Mouse (Mus musculus): ENCODE data around the gene Herc1. TPM values are rescaled to one million over a fixed set of nuclear protein-coding genes. Genes with fewer than 3 reads are reported as not detected.
"Not testable (repeated sequence)": the region's sequence is repeated elsewhere in the genome, so short reads cannot be mapped to it uniquely, and the experiment has no call there.

The Herc1 gene
- polyA plus RNA-seq, 1 experiment from 2014 or later = 42.2 TPM

DNA sequence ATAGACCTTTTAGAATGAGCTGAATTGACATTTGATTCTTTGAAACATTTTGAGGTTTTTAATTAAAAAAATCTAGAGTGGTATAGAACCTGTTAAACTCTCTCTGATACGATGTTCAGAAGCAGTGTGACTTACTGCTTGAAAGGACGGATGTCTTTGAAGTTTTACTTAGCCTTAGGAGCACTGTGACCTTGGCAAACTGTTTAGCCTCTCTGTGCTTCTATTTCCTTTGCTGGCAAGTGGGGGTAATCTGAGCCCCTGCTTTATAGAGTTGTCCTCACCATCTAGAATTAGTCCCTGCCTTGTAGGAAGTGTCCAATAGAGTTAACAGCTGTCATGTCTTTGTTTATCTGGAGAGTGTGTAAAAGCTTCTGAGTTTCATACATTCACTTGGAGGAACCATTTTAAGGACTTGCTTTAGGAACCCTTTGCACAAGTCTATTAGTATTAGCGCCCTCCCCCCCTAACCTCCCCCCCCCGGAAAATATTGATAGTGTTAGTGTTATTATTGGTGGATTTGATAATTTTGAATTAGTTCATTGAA, 18.7 kb downstream of the Herc1 start:
- WGBS = 76% methylated on average over 4 of the region's 4 CpGs
- H3K4me2 ChIP-seq (replicated peaks; ENCODE audit: low read depth, low read length) = no peak overlapping the region

DNA sequence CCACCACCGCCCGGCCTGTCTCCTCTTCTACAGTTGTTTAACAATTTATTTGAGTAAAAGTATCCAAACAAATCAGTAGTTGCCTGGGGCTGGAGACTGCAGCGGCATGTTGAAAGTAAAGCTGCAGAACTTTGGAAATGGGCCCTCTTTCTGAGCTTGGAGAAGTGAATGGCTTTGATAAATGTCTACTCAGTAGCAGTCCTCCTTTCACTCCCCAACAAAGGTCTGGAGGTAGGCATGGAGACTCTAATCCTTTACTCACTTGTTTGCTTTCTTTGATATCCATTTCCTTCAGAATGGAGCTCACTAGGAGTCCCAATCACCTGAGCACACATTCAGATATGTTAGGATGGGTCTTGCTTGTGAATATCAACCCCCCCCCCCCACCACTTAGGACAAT, 20.1 kb downstream of the Herc1 start:
- H3K4me1 ChIP-seq (replicated peaks; ENCODE audit: control insufficient read depth, insufficient read depth, low read length) = no peaks in the 10 kb centered on the region
- DNase-seq (ENCODE audit: low spot score) = no peak
- 90% methylated on average over 3 of the region's 3 CpGs for WGBS

More for the DNA sequence above, 18.7 kb downstream of the Herc1 start:
- DNase-seq (ENCODE audit: low spot score) (no peak), ATAC-seq (ENCODE audit: low FRiP score) (no peak)
- H3K4me1 ChIP-seq (replicated peaks; ENCODE audit: control insufficient read depth, insufficient read depth, low read length) = no peaks in the 10 kb centered on the region
- H3K27ac ChIP-seq (ENCODE audit: low read depth, low read length) = no peak overlapping the region
- no peaks in the 10 kb centered on the region for H3K9me3 ChIP-seq (ENCODE audit: control insufficient read depth, low read length)
- H3K36me3 ChIP-seq (ENCODE audit: control insufficient read depth, insufficient read depth, low read length) = 0 out of 2 replicates have a peak, but pooled peaks cover 2% of the 10 kb centered on the region
- no peak overlapping the region for H3K9ac ChIP-seq (ENCODE audit: low read depth, low read length)
- no peaks in the 10 kb centered on the region for H3K27me3 ChIP-seq (ENCODE audit: control insufficient read depth, insufficient read depth, low read length)
- no peak overlapping the region for H3K4me3 ChIP-seq (ENCODE audit: low read depth, low read length)

DNA sequence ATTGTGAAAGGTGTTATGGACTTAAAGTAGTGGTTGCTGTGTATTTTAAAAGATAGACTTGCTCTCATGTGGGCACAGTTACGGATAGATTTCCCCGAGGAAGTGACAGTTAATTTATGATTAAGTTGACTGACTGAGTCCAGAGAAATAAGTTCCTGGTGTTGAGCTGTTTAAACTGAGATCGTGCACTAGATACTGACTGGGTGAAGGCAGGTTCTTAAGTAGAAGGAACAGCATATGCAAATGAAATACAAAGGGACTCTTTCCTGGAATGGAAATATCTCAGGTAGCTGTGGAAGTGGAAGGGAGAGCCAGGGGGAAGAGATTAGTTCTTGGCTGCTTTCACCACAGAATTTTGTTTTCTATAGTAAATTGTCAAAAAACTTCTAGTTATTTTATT, 20.6 kb downstream of the Herc1 start:
- WGBS = 92% methylated on average over 3 of the region's 3 CpGs
- H3K27me3 ChIP-seq (ENCODE audit: control insufficient read depth, insufficient read depth, low read length) = no peaks in the 10 kb centered on the region
- H3K9ac ChIP-seq (ENCODE audit: low read depth, low read length) = no peak overlapping the region
- ATAC-seq (ENCODE audit: low FRiP score) (no peak), DNase-seq (ENCODE audit: low spot score) (no peak)
- no peaks in the 10 kb centered on the region for H3K9me3 ChIP-seq (ENCODE audit: control insufficient read depth, low read length)
- H3K36me3 ChIP-seq (ENCODE audit: control insufficient read depth, insufficient read depth, low read length) = 0 out of 2 replicates have a peak, but pooled peaks cover 2% of the 10 kb centered on the region
- no peak overlapping the region for H3K27ac ChIP-seq (ENCODE audit: low read depth, low read length)
- no peaks in the 10 kb centered on the region for H3K4me1 ChIP-seq (replicated peaks; ENCODE audit: control insufficient read depth, insufficient read depth, low read length)
- no peak overlapping the region for H3K4me2 ChIP-seq (replicated peaks; ENCODE audit: low read depth, low read length)
- no peak overlapping the region for H3K4me3 ChIP-seq (ENCODE audit: low read depth, low read length)

More for the DNA sequence above, 20.1 kb downstream of the Herc1 start:
- ATAC-seq (ENCODE audit: low FRiP score) = no peak
- Histone ChIP-seq H3K9me3 (ENCODE audit: control insufficient read depth, low read length) (no peaks in the 10 kb centered on the region), H3K36me3 (ENCODE audit: control insufficient read depth, insufficient read depth, low read length) (0 out of 2 replicates have a peak, but pooled peaks cover 2% of the 10 kb centered on the region), H3K27ac (ENCODE audit: low read depth, low read length) (no peak overlapping the region), H3K4me3 (ENCODE audit: low read depth, low read length) (no peak overlapping the region), H3K4me2 (replicated peaks; ENCODE audit: low read depth, low read length) (no peak overlapping the region), H3K9ac (ENCODE audit: low read depth, low read length) (no peak overlapping the region), H3K27me3 (ENCODE audit: control insufficient read depth, insufficient read depth, low read length) (no peaks in the 10 kb centered on the region)

DNA sequence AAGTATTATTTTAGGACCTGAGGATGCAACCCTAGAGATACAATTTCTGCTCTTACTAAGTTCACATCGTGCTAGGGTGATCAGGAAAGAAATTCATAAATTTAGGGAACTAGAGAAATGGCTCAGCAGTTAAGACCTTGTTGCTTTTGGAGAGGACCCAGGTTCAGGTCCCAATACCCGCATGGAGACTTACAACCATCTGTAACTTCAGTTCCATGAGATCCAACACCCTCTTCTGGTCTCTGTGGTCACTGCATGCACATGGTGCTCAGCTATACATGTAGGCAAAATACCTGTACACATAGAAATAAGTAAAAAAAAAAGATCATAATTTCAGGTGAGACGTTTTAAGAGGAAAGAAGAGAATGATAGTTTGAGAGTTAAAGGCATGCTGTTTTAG, 23.2 kb downstream of the Herc1 start:
- Histone ChIP-seq H3K4me1 (replicated peaks; ENCODE audit: control insufficient read depth, insufficient read depth, low read length) (no peaks in the 10 kb centered on the region), H3K9me3 (ENCODE audit: control insufficient read depth, low read length) (no peaks in the 10 kb centered on the region), H3K9ac (ENCODE audit: low read depth, low read length) (no peak overlapping the region), H3K36me3 (ENCODE audit: control insufficient read depth, insufficient read depth, low read length) (0 out of 2 replicates have a peak, but pooled peaks cover 2% of the 10 kb centered on the region), H3K27ac (ENCODE audit: low read depth, low read length) (no peak overlapping the region), H3K27me3 (ENCODE audit: control insufficient read depth, insufficient read depth, low read length) (no peaks in the 10 kb centered on the region), H3K4me3 (ENCODE audit: low read depth, low read length) (no peak overlapping the region), H3K4me2 (replicated peaks; ENCODE audit: low read depth, low read length) (no peak overlapping the region)
- WGBS = 97% methylated on average over 3 of the region's 3 CpGs
- DNase-seq (ENCODE audit: low spot score) = no peak
- no peak for ATAC-seq (ENCODE audit: low FRiP score)

DNA sequence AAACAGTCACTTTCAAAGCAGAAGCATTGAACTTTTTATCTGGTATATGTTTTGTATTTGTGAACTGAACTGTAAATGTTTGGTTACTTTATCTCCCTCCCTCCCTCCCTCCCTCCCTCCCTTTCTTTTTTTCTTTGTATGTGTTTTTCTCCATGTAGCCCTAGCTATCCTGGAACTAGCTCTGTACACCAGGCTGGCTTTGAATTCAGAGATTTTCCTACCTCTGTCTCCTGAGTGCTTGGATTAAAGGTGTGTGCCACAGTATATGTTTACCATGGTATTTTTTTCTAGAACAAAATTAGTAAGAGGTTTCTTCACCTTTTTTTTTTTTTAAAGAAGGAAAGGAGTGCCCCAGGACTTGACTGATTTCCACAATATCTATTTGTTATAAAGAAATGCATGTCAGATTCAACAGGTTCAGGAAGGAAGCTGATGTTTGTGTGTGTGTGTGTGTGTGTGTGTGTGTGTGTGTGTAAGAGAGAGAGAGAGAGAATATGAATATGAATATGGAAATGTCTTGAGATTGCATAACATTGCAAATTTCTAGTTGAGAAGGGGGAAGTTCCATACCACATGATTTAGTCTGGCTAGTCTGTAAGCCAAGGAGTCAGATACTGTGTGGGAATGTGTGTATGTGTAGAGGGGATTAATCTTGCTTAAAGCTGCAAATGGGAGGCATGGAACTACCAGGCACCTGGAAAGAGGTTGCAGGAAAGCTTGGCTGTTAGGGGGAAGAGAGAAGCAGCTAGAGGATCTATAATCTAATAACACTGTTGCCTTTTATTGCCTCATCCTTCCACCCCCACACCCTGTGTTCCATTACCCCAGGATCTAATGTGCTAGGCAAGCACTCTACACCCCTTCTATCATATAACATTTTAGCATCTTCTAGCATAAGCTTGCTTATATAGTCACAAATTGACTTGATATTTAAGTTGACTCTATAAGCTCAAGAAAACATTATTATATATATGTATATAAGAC, 24.5 kb downstream of the Herc1 start:
- no peak for ATAC-seq (ENCODE audit: low FRiP score)
- H3K27ac ChIP-seq (ENCODE audit: low read depth, low read length) = no peak overlapping the region
- no peak overlapping the region for H3K9ac ChIP-seq (ENCODE audit: low read depth, low read length)
- H3K4me3 ChIP-seq (ENCODE audit: low read depth, low read length) = no peak overlapping the region
- no peaks in the 10 kb centered on the region for H3K27me3 ChIP-seq (ENCODE audit: control insufficient read depth, insufficient read depth, low read length)
- H3K4me1 ChIP-seq (replicated peaks; ENCODE audit: control insufficient read depth, insufficient read depth, low read length) = no peaks in the 10 kb centered on the region
- H3K36me3 ChIP-seq (ENCODE audit: control insufficient read depth, insufficient read depth, low read length) = 0 out of 2 replicates have a peak, but pooled peaks cover 2% of the 10 kb centered on the region
- no peaks in the 10 kb centered on the region for H3K9me3 ChIP-seq (ENCODE audit: control insufficient read depth, low read length)
- H3K4me2 ChIP-seq (replicated peaks; ENCODE audit: low read depth, low read length) = no peak overlapping the region
- no peak for DNase-seq (ENCODE audit: low spot score)

DNA sequence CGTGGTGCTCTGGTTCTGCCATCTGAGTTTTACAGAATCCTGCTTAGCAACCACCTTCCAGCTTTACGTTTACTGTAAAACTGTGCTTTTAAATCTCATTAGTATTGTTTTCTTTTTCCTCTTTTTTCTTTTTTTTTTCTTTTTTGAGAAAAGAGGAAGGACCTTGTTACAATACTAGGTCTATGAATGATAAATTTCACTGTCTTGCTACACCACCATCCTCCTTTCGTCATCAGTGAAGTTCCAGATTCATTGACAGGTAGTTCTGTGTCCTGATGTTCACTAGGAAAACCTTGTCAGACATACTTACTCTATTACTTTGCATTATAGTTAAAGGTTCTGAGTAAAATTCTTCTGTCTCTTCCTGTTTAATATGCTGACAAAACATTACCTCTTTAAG, 33.2 kb downstream of the Herc1 start:
- Histone ChIP-seq H3K4me1 (replicated peaks; ENCODE audit: control insufficient read depth, insufficient read depth, low read length) (no peaks in the 10 kb centered on the region), H3K4me2 (replicated peaks; ENCODE audit: low read depth, low read length) (no peak overlapping the region), H3K4me3 (ENCODE audit: low read depth, low read length) (no peak overlapping the region), H3K9ac (ENCODE audit: low read depth, low read length) (no peak overlapping the region), H3K9me3 (ENCODE audit: control insufficient read depth, low read length) (no peaks in the 10 kb centered on the region), H3K27me3 (ENCODE audit: control insufficient read depth, insufficient read depth, low read length) (no peaks in the 10 kb centered on the region), H3K27ac (ENCODE audit: low read depth, low read length) (no peak overlapping the region), H3K36me3 (ENCODE audit: control insufficient read depth, insufficient read depth, low read length) (no peaks in the 10 kb centered on the region)
- WGBS = 95% methylated on average over 3 of the region's 3 CpGs
- ATAC-seq (ENCODE audit: low FRiP score) (no peak), DNase-seq (ENCODE audit: low spot score) (no peak)

DNA sequence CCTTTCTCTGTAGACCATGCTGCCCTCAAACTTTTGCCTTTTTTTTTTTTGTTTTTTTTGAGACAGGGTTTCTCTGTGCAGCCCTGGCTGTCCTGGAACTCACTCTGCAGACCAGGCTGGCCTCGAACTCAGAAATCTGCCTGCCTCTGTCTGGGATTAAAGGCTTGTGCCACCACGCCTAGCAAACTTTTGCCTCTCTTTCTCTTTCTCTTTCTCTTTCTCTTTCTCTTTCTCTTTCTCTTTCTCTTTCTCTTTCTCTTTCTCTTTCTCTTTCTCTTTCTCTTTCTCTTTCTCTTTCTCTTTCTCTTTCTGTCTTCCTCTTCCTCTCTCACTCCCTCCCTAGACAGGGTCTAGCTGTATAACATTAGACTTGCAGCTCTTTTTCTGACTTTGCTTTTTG, 40.1 kb downstream of the Herc1 start:
- H3K4me2 ChIP-seq (replicated peaks; ENCODE audit: low read depth, low read length); H3K27ac ChIP-seq (ENCODE audit: low read depth, low read length); ATAC-seq (ENCODE audit: low FRiP score); H3K9me3 ChIP-seq (ENCODE audit: control insufficient read depth, low read length); H3K9ac ChIP-seq (ENCODE audit: low read depth, low read length); H3K4me1 ChIP-seq (replicated peaks; ENCODE audit: control insufficient read depth, insufficient read depth, low read length); H3K27me3 ChIP-seq (ENCODE audit: control insufficient read depth, insufficient read depth, low read length); H3K36me3 ChIP-seq (ENCODE audit: control insufficient read depth, insufficient read depth, low read length); DNase-seq (ENCODE audit: low spot score); H3K4me3 ChIP-seq (ENCODE audit: low read depth, low read length): not testable (repeated sequence)
- 94% methylated on average over 2 of the region's 2 CpGs for WGBS

DNA sequence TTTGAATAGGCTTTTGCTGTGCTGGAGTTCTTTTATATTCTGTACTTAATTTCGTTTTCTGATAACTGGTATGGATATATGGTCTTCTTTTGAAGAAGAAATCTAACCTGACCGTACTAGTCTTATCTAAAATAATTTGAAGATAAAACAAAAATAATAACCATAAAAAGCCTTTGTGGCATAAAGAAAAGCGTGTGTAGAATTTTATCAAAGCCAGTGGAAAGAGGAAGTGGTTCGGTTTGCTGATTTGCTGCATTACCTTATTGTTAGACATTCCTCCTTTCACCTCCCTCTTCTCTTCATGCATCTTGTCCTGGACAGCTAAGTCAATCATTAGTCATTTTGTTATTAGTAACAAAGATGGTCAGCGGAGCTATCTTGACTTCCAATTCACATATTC, 43.1 kb downstream of the Herc1 start:
- no peaks in the 10 kb centered on the region for H3K4me1 ChIP-seq (replicated peaks; ENCODE audit: control insufficient read depth, insufficient read depth, low read length)
- DNase-seq (ENCODE audit: low spot score) (no peak), ATAC-seq (ENCODE audit: low FRiP score) (no peak)
- H3K4me2 ChIP-seq (replicated peaks; ENCODE audit: low read depth, low read length) = no peak overlapping the region
- no peaks in the 10 kb centered on the region for H3K27me3 ChIP-seq (ENCODE audit: control insufficient read depth, insufficient read depth, low read length)
- H3K9ac ChIP-seq (ENCODE audit: low read depth, low read length) = no peak overlapping the region
- 0 out of 2 replicates have a peak, but pooled peaks cover 4% of the 10 kb centered on the region for H3K36me3 ChIP-seq (ENCODE audit: control insufficient read depth, insufficient read depth, low read length)
- H3K4me3 ChIP-seq (ENCODE audit: low read depth, low read length) = no peak overlapping the region
- no peak overlapping the region for H3K27ac ChIP-seq (ENCODE audit: low read depth, low read length)
- H3K9me3 ChIP-seq (ENCODE audit: control insufficient read depth, low read length) = no peaks in the 10 kb centered on the region
- WGBS = 94% methylated on average over 5 of the region's 5 CpGs

DNA sequence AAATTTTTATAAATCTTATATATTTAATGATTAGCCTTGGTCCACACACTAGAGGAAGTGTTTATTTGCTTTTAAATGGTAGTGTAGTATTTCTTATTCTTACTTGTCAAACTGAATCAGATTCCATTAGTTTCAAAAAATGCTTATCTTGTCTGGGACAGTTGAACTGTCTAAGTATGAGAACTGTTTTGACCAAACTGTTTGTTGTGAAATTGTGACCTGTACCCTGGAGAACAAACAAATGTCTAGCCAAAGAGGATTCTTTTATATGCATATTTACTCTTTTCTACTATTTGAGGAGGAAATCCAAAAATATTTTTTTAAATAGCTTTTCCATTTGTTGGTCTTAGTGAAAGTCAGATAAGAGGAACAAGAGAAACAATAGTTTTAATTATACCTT, 73.2 kb downstream of the Herc1 start:
- no peak overlapping the region for H3K4me3 ChIP-seq (ENCODE audit: low read depth, low read length)
- H3K4me1 ChIP-seq (replicated peaks; ENCODE audit: control insufficient read depth, insufficient read depth, low read length) = no peaks in the 10 kb centered on the region
- no peak overlapping the region for H3K9ac ChIP-seq (ENCODE audit: low read depth, low read length)
- ATAC-seq (ENCODE audit: low FRiP score) (no peak), DNase-seq (ENCODE audit: low spot score) (no peak)
- H3K27me3 ChIP-seq (ENCODE audit: control insufficient read depth, insufficient read depth, low read length) = no peaks in the 10 kb centered on the region
- no peak overlapping the region for H3K4me2 ChIP-seq (replicated peaks; ENCODE audit: low read depth, low read length)
- no peaks in the 10 kb centered on the region for H3K36me3 ChIP-seq (ENCODE audit: control insufficient read depth, insufficient read depth, low read length)
- no peaks in the 10 kb centered on the region for H3K9me3 ChIP-seq (ENCODE audit: control insufficient read depth, low read length)
- no peak overlapping the region for H3K27ac ChIP-seq (ENCODE audit: low read depth, low read length)

Measured in hindbrain, embryonic 11.5 days (tissue).